Mouse (Mus musculus) intestine, postnatal 0 days (tissue): ENCODE results near the gene Prkacb. TPM values are rescaled to one million over a fixed set of nuclear protein-coding genes. Genes with fewer than 3 reads are reported as not detected.
"Not testable (repeated sequence)": the region's sequence is repeated elsewhere in the genome, so short reads cannot be mapped to it uniquely, and the experiment has no call there.

Experiments used
- ATAC-seq: fragments of 200-750 bp; cut with Nextera tagmentation; 2 replicates; pipeline ENCODE4 v1.8.0; 2017; ENCODE audit warnings: mild to moderate bottlenecking, moderate TSS enrichment, moderate library complexity
- H3K27ac ChIP-seq: fragments of 300-500 bp; sonication (generic); 2 replicates; pipeline ENCODE4 v1.5.1; 2014; ENCODE audit warnings: mild to moderate bottlenecking, low read depth, low read length, moderate library complexity
- H3K27me3 ChIP-seq: fragments of 300-500 bp; sonication (generic); replicated peaks from 2 replicates; pipeline ENCODE4 v1.6.1; 2014; ENCODE audit warnings: low read length, mixed read lengths; ENCODE audit not compliant: control insufficient read depth, insufficient read depth
- H3K36me3 ChIP-seq: fragments of 300-500 bp; sonication (generic); 2 replicates; pipeline ENCODE4 v1.6.1; 2014; ENCODE audit warnings: mild to moderate bottlenecking, moderate library complexity; ENCODE audit not compliant: control insufficient read depth, insufficient read depth
- H3K4me1 ChIP-seq: fragments of 300-500 bp; sonication (generic); replicated peaks from 2 replicates; pipeline ENCODE4 v1.6.1; 2014; ENCODE audit warnings: antibody characterized with exemption, low read length, mixed read lengths; ENCODE audit not compliant: control insufficient read depth, insufficient read depth
- H3K4me2 ChIP-seq: fragments of 300-500 bp; sonication (generic); replicated peaks from 2 replicates; pipeline ENCODE4 v1.6.1; 2014; ENCODE audit warnings: low read depth, mild to moderate bottlenecking, moderate library complexity
- H3K4me3 ChIP-seq: fragments of 300-500 bp; sonication (generic); 2 replicates; pipeline ENCODE4 v1.5.1; 2014; ENCODE audit warnings: low read depth, low read length
- H3K9ac ChIP-seq: fragments of 300-500 bp; sonication (generic); 2 replicates; pipeline ENCODE4 v1.6.1; 2014; ENCODE audit warnings: mild to moderate bottlenecking, low read depth, low read length
- H3K9me3 ChIP-seq: fragments of 300-500 bp; sonication (generic); 2 replicates; pipeline ENCODE4 v1.6.1; 2016; ENCODE audit warnings: mixed run types; ENCODE audit not compliant: control insufficient read depth
- CTCF ChIP-seq: sonication (generic); IDR thresholded peaks from 2 replicates; pipeline ENCODE4 v1.5.1; 2016; ENCODE audit warnings: low read depth, mild to moderate bottlenecking, control low read depth, antibody characterized with exemption, moderate library complexity
- WGBS: fragments of 180-500 bp; shearing (Covaris S2); extraction: QIAGEN DNeasy Blood & Tissue Kit; methylation state at CpG from one replicate; pipeline ENCODE4 v1.1.7; 2014; 5-methylcytosine and 5-hydroxymethylcytosine counted together
- polyA plus RNA-seq: library from polyadenylated mRNA; unstranded; fragments of >200 nt; fragmentation: Nextera tagmentation; extraction: Ambion mirVana; gene quantifications from 2 replicates; pipeline ENCODE4 v1.2.1, GENCODE M21; 2015

The Prkacb gene
- polyA plus RNA-seq, 1 experiment from 2014 or later, result 25.3 TPM

DNA sequence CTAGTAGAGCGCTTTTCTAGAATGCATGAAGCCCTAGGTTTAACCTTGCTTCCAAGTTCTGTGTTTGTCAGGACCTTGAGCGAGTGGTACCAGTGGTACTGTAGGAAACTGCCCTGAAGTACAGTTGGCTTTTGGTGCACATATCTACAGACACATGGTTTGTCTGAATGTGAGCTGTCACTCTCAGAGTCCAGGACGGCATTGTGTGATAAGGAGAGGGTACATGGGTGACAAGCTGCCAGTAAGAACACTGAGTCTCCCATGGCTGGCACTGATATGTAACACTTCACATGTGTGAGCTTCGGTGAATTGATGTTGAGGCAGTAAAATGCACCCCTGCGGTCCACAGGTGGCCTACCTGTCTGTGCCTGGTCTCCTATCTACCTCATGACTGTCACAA is 71.6 kb downstream of the Prkacb start:
- WGBS, result 87% methylated on average over 5 of the region's 5 CpGs
- TF ChIP-seq CTCF, result no peak

GRCm38 (mm10) chr3:146736186-146736585 is 76.6 kb downstream of the Prkacb start:
- not testable (repeated sequence) for H3K27me3 ChIP-seq, H3K4me3 ChIP-seq, H3K9ac ChIP-seq, ATAC-seq, H3K27ac ChIP-seq, H3K4me1 ChIP-seq, H3K4me2 ChIP-seq, H3K9me3 ChIP-seq
- WGBS, result 89% methylated on average over 6 of the region's 6 CpGs
- peaks cover 16% of the 10 kb centered on the region; the same call in 1 of the 2 replicates for H3K36me3 ChIP-seq

More for the DNA sequence above, 71.6 kb downstream of the Prkacb start:
- no peaks in the 10 kb centered on the region for H3K9me3 ChIP-seq
- H3K36me3 ChIP-seq, result peaks cover 15% of the 10 kb centered on the region
- no peaks in the 10 kb centered on the region for H3K27me3 ChIP-seq
- H3K4me3 ChIP-seq, result no peak overlapping the region
- no peaks in the 10 kb centered on the region for H3K4me1 ChIP-seq
- no peak overlapping the region for H3K4me2 ChIP-seq
- H3K9ac ChIP-seq, result no peak overlapping the region
- no peak overlapping the region for H3K27ac ChIP-seq
- ATAC-seq, result no peak

GRCm38 (mm10) chr3:146735657-146736056 is 77.1 kb downstream of the Prkacb start:
- H3K4me3 ChIP-seq, result no peak overlapping the region
- WGBS, result 65% methylated on average over 3 of the region's 3 CpGs

GRCm38 (mm10) chr3:146734907-146735629 is 77.7 kb downstream of the Prkacb start:
- 78% methylated on average over 9 of the region's 9 CpGs for WGBS

More at GRCm38 (mm10) chr3:146735657-146736056, 77.1 kb downstream of the Prkacb start:
- peaks cover 16% of the 10 kb centered on the region; the same call in 1 of the 2 replicates for H3K36me3 ChIP-seq
- no peak for TF ChIP-seq CTCF
- ATAC-seq, result no peak
- no peaks in the 10 kb centered on the region for H3K4me1 ChIP-seq
- H3K27me3 ChIP-seq, result no peaks in the 10 kb centered on the region
- no peak overlapping the region for H3K4me2 ChIP-seq
- H3K9ac ChIP-seq, result no peak overlapping the region
- no peak overlapping the region for H3K27ac ChIP-seq
- no peaks in the 10 kb centered on the region for H3K9me3 ChIP-seq

GRCm38 (mm10) chr3:146731499-146731898 is 81.3 kb downstream of the Prkacb start:
- TF ChIP-seq CTCF, result no peak
- Histone ChIP-seq H3K9me3 (no peaks in the 10 kb centered on the region), H3K4me1 (no peaks in the 10 kb centered on the region), H3K27ac (no peak overlapping the region), H3K36me3 (peaks cover 26% of the 10 kb centered on the region; the same call in 1 of the 2 replicates), H3K4me2 (no peak overlapping the region), H3K4me3 (no peak overlapping the region), H3K27me3 (no peaks in the 10 kb centered on the region), H3K9ac (no peak overlapping the region)
- ATAC-seq, result no peak
- WGBS, result 90% methylated on average over 11 of the region's 11 CpGs

More at GRCm38 (mm10) chr3:146734907-146735629, 77.7 kb downstream of the Prkacb start:
- ATAC-seq, result no peak
- Histone ChIP-seq H3K27me3 (no peaks in the 10 kb centered on the region), H3K9ac (no peak overlapping the region), H3K9me3 (no peaks in the 10 kb centered on the region), H3K4me1 (no peaks in the 10 kb centered on the region), H3K36me3 (peaks cover 16% of the 10 kb centered on the region; the same call in 1 of the 2 replicates), H3K4me3 (no peak overlapping the region), H3K27ac (no peak overlapping the region), H3K4me2 (no peak overlapping the region)
- TF ChIP-seq CTCF, result no peak

- Histone ChIP-seq H3K4me1 (no peaks in the 10 kb centered on the region), H3K4me3 (no peak overlapping the region), H3K27ac (no peak overlapping the region), H3K9me3 (no peaks in the 10 kb centered on the region), H3K27me3 (no peaks in the 10 kb centered on the region), H3K36me3 (no peaks in the 10 kb centered on the region), H3K4me2 (no peak overlapping the region), H3K9ac (no peak overlapping the region)
- WGBS, result 67% methylated on average over 3 of the region's 3 CpGs
- no peak for TF ChIP-seq CTCF
- no peak for ATAC-seq
Measured at GRCm38 (mm10) chr3:146723037-146723436, 89.8 kb downstream of the Prkacb start.
